Mouse (Mus musculus) liver, adult 2 months (tissue): ENCODE measurements around the gene Mpg.

Experiments
- CTCF ChIP-seq: fragments of 200-500 bp; IDR thresholded peaks from 2 replicates; pipeline ENCODE4 v1.5.1; 2011; ENCODE audit warnings: low read depth, low read length, control low read depth
- POLR2A ChIP-seq: fragments of 200-500 bp; IDR thresholded peaks from 2 replicates; pipeline ENCODE4 v1.6.1; 2011; ENCODE audit warnings: low read length, control low read depth; ENCODE audit not compliant: insufficient read depth; ENCODE audit errors: extremely low read depth

- TF ChIP-seq POLR2A (no peak), CTCF (no peak)
These were observed 842 bp upstream of the Mpg start for GRCm38 (mm10) chr11:32225222-32226104.
